Mouse (Mus musculus) gastrocnemius, adult 8-10 months (tissue): ENCODE data around the gene Hsh2d. TPM values are rescaled to one million over a fixed set of nuclear protein-coding genes. Genes with fewer than 3 reads are reported as not detected.
A peak's percentile ranks its signal among the peaks of the same experiment; 100 is the strongest.

Source experiments
- DNase-seq, 2 experiments: peaks; one replicate each; pipeline ENCODE4 v3.0.0; 2022; ENCODE audit warnings: low spot score in 2 of 2
- total RNA-seq, 4 experiments: library from RNA; stranded (reverse); gene quantifications; 2 replicates each; pipeline ENCODE4 v1.2.4; 2022

The Hsh2d gene
- total RNA-seq, 4 experiments from 2014 or later = not detected

- DNase-seq = peak in 1 of 2 experiments; percentile 8
These were observed 1.6 kb upstream of the Hsh2d start for GRCm38 (mm10) chr8:72187793-72188331.

- DNase-seq = no peak
These were observed 739 bp downstream of the Hsh2d start for GRCm38 (mm10) chr8:72190215-72190539.

- no peak for DNase-seq
These were observed 2.6 kb downstream of the Hsh2d start for GRCm38 (mm10) chr8:72192065-72192464.

- no peak for DNase-seq
These were observed 8.6 kb downstream of the Hsh2d start for GRCm38 (mm10) chr8:72197997-72198396.

GRCm38 (mm10) chr8:72208582-72208981 lies 19.1 kb downstream of the Hsh2d start:
- DNase-seq = no peak

- DNase-seq = no peak
These were observed 20.8 kb downstream of the Hsh2d start for GRCm38 (mm10) chr8:72210222-72210621.

GRCm38 (mm10) chr8:72210710-72211109 lies 21.3 kb downstream of the Hsh2d start:
- no peak for DNase-seq

- no peak for DNase-seq
These were observed 22.4 kb downstream of the Hsh2d start for GRCm38 (mm10) chr8:72211846-72212245.

GRCm38 (mm10) chr8:72212751-72213150 lies 23.3 kb downstream of the Hsh2d start, which contains the start of gene Cib3:
TSS of gene Cib3 (minus strand) at chr8:72212837.
- DNase-seq = no peak

GRCm38 (mm10) chr8:72213536-72213935 lies 24.1 kb downstream of the Hsh2d start, which contains the start of gene Gm11034:
TSS of gene Gm11034 (minus strand) at chr8:72213636.
- no peak for DNase-seq

- no peak for DNase-seq
These were observed 25.6 kb downstream of the Hsh2d start for GRCm38 (mm10) chr8:72215060-72215459.

GRCm38 (mm10) chr8:72215871-72216270 lies 26.4 kb downstream of the Hsh2d start:
- no peak for DNase-seq

GRCm38 (mm10) chr8:72218781-72219540 lies 29.5 kb downstream of the Hsh2d start:
- no peak for DNase-seq

GRCm38 (mm10) chr8:72219541-72220363 lies 30.3 kb downstream of the Hsh2d start, which contains the start of gene Fam32a:
TSS of gene Fam32a (plus strand) at chr8:72219730.
- DNase-seq = peak; percentile 79 to 83

- DNase-seq = no peak
These were observed 31.3 kb downstream of the Hsh2d start for GRCm38 (mm10) chr8:72220758-72221157.

- no peak for DNase-seq
These were observed 33.2 kb downstream of the Hsh2d start for GRCm38 (mm10) chr8:72222656-72223055.

GRCm38 (mm10) chr8:72239499-72240402 lies 50.3 kb downstream of the Hsh2d start, which contains the start of gene Ap1m1:
TSS of gene Ap1m1 (plus strand) at chr8:72240018.
- peak; percentile 95 to 98 for DNase-seq

- no peak for DNase-seq
These were observed 50.9 kb downstream of the Hsh2d start for GRCm38 (mm10) chr8:72240403-72240763.

- no peak for DNase-seq
These were observed 51.5 kb downstream of the Hsh2d start for GRCm38 (mm10) chr8:72240951-72241350.

- no peak for DNase-seq
These were observed 52.8 kb downstream of the Hsh2d start for GRCm38 (mm10) chr8:72242226-72242625.

- DNase-seq = no peak
These were observed 55.2 kb downstream of the Hsh2d start for GRCm38 (mm10) chr8:72244610-72245009.
